Mouse (Mus musculus) ES-Bruce4 (cell line): ENCODE measurements around the gene Nptx1.

Experiments
- CTCF ChIP-seq: IDR thresholded peaks from one replicate; pipeline ENCODE4 v1.8.1; 2011; ENCODE audit warnings: low read depth, low read length
- EP300 ChIP-seq: IDR thresholded peaks from 2 replicates; pipeline ENCODE4 v1.6.1; 2011; ENCODE audit warnings: low read depth, low read length; ENCODE audit not compliant: insufficient read depth
- POLR2A ChIP-seq: IDR thresholded peaks from one replicate; pipeline ENCODE4 v1.8.1; 2011; ENCODE audit warnings: low read length; ENCODE audit not compliant: insufficient read depth

DNA sequence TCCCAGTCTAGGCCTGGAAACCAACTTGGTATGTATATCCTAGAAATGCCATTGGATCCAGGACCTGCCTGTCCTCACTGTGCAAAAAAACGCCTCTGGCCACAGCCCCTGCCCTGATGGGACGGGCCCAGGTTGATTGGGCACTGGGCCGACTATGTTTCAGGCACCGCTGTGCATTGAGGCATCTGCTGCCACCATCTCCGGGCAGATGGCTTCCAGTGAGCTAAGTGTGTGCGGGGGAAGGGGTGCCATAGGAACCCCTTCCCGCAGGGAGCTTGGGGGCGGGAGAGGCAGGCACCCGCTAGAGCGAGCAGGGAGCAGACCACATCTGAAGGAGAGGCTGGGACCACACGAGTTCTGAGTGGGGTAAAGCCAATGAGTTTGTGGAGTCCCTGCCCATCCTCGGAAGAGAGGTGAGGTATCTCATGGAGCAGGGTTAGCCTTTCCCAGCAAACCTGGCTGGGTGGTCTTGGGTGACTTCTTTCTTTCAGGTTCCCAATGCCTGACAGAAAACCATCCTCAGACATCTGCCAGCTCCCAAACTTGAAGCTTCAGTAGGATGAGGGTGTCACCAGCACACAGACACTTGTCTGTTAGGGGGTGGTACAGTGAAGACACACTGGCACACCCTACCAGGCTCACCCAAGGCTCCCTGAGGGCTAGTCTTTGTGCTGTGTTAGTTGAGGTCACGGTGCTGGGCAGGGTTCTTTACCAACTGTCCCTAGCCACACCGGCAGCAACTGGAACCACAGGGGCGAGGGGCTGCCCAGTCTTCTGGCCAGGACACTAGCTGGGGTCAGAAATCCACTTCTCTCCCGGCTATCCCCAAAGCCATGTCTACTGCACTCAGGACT lies 31.5 kb downstream of the Nptx1 start:
- TF ChIP-seq CTCF (no peak), POLR2A (no peak), EP300 (no peak)
